Mouse (Mus musculus) kidney, postnatal 25 days (tissue): ENCODE data around the gene Ak6.

ENCODE experiments used
- DNase-seq, 2 experiments: peaks; one replicate each; pipeline ENCODE4 v3.0.0; 2021; ENCODE audit warnings: mixed read lengths in 2 of 2

The Ak6 gene

DNA sequence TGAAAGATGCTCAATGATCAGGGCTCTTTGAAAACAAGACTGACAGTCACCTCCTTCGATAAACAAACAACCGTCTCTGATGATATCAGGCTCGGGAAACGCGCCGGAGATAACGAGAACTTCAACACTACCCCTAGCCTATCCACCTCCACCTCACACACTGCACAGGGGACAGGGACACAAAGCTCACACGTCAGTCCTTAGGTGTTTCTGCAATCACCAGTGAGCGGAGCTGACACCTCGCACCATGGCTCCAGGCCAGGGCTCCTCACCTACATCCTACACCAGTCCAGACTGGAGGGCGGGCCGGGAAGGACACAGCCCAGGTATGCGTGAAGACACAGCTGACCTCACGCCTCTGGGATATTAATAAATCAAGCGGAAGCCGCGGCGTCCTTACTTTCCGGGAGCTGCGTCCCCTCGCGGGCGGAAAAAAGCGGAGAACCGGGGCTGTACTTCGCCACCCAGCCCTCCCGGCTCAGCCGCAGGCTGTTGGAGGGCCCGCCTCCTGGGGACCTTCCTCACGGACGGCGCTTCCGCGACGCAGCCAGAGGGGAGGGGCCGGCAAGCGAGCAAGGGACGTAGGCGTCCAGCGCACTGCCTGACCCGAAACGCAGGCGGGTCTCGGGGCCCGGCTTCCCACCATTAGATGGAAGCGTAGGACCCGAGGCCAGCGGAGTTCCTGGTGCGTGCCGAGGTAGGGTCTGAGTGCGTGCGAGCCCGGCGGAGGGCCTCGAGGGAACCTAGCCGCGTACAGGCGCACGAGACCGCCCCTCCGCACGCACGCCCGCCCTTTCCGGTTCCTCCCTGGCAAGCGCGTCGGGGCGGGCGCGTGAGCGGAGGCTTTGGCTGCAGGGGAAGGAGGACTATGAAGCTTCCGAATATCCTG, at the start of gene Ak6, which contains the start of gene Rad17:
Gene Ak6 (plus strand): TSS at position 430 of the 889 bp plus-strand sequence.
Gene Rad17 (minus strand): TSS at position 502 of the 889 bp plus-strand sequence.
- DNase-seq = peak; percentile 96

GRCm38 (mm10) chr13:100601034-100601433, 49.7 kb upstream of the Ak6 start:
- DNase-seq = no peak

GRCm38 (mm10) chr13:100602239-100602902, 48.4 kb upstream of the Ak6 start:
- peak; percentile 69 to 80 for DNase-seq

GRCm38 (mm10) chr13:100603031-100603737, 47.6 kb upstream of the Ak6 start:
- DNase-seq = no peak

DNA sequence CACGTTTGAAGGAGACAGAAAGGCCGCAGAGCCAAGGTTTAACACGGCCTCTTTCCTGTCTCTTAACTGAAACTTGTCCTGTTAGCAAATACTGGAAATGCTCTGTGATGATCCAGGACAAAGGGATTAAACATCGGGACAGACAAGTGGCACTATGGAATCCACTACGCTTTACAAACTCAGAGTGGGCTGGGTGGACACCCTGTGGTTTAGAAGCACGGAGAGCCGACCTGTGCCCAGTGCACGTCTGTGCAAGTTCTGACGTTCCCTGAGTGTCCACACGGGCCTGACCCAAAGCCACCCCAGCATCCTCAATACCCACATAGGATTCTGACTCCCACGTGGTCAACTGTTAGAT, 47.1 kb upstream of the Ak6 start:
- DNase-seq = no peak

DNA sequence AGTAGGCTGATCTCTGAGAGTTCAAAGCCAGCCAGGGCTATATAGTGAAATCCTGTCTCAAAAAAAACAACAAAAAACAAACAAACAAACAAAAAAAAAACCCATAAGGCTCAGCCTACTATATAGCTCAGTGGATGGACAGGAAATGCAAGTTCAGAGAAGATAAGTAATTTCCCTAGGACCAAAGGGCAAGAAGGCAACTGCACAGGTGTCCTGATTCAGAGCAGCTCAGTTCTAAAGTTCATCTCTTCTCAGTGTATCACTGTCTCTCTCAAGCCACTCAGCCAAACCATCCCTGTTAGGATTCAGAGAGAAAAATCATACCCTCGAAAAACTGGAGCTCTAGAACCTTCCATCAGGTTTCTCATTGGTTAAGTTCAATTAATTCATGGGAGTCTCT, 44.9 kb upstream of the Ak6 start:
- DNase-seq = no peak

GRCm38 (mm10) chr13:100607756-100608155, 43.0 kb upstream of the Ak6 start:
- no peak for DNase-seq

DNA sequence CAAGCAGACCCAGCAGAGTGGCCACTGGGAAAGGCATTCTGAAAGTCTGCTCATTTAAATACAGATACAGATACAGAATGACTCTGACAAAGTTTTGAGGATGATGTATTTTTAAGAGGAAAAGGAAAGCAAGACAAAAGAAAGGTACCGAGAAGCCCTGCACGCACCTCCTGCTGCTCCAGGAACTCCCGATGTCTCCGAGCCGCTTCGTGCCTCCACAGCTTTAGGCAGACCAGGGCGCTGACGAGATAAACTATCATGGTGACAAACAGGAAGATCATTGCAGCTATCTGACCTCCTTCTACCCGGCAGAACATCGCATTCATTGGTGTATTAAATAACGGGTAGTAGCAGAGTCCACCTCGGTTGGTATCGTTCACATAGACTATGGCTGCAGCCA, 39.5 kb upstream of the Ak6 start:
- no peak for DNase-seq

GRCm38 (mm10) chr13:100612251-100612650, 38.5 kb upstream of the Ak6 start:
- DNase-seq = no peak

GRCm38 (mm10) chr13:100612903-100613302, 37.9 kb upstream of the Ak6 start:
- DNase-seq = no peak

- DNase-seq = peak; percentile 75 to 86
Measured at GRCm38 (mm10) chr13:100616181-100617087, 34.3 kb upstream of the Ak6 start, which contains the start of gene Marveld2. Marveld2 (minus strand) TSS chr13:100616971.

GRCm38 (mm10) chr13:100617583-100617982, 33.2 kb upstream of the Ak6 start:
- DNase-seq = no peak

DNA sequence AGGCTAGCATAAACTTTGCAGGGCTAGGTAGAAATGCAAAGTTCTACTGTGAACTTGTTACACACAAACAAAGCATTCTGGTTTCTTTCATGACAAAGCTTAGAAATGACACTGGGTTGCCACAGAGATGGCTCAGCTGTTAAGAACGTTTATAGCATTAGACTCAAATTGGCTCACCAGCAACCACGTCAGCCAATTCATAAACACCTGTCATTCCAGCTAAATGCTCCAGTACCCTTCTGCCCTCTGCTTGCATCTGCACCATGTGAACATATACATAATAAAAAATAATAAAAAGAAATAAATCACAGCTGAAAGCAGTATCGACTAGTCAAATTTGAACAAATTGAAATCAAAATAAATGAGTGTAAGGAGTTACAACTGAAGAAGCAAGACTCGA, 28.5 kb upstream of the Ak6 start:
- no peak for DNase-seq

- DNase-seq = no peak
Measured at GRCm38 (mm10) chr13:100634106-100634691, 16.6 kb upstream of the Ak6 start.

DNA sequence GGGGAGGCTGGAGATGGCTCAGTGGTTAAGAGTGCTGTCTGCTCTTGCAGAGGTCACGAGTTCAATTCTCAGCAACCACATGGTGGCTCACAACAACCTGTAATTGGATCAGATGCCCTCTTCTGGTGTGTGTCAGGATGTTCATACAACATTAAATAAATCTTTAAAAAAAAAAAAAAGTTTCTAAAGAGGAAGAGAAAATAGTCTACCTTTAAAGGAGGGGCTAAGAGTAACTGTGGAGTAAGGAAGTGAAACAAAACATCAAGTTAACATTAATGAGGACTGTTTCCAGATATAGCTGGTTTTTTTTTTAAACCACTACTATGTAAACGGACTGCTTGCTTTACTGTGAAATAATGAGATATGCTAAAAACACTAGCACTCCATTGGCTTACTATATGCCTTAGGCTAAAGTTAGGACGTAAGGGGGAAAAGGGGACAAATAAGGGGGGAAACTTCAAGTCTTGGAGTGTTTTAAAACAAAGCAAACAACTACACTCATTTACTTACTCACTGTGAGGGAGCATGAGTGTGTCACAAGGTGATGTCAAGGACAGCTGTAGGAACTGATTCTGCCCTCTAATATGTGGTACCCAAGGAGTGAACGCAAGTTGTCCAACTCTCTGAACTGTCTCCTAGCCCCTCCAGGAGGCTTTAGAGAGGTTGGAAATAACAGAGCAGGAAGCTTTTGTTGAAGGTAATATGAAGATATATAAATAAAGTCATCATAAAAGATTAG, 8.1 kb upstream of the Ak6 start:
- no peak for DNase-seq

DNA sequence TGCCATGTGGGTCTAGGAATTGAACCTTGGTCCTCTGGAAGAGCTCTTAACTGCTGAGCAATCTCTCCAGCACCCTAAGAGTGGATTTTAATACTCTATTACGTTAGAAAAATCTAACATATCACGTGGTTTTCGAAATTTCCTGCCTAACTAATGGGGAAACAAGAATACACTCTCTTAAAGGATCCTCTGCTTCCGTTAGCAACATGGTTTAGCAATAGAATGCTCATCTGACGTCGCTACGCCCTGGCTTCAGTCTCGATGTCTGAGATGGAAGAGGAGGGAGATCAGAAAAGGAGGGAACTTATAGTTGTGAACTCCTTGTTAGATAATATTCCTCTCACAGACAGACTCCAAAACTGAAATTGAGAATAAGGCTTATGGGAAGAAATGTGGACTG, 2.6 kb upstream of the Ak6 start:
- DNase-seq = no peak

DNA sequence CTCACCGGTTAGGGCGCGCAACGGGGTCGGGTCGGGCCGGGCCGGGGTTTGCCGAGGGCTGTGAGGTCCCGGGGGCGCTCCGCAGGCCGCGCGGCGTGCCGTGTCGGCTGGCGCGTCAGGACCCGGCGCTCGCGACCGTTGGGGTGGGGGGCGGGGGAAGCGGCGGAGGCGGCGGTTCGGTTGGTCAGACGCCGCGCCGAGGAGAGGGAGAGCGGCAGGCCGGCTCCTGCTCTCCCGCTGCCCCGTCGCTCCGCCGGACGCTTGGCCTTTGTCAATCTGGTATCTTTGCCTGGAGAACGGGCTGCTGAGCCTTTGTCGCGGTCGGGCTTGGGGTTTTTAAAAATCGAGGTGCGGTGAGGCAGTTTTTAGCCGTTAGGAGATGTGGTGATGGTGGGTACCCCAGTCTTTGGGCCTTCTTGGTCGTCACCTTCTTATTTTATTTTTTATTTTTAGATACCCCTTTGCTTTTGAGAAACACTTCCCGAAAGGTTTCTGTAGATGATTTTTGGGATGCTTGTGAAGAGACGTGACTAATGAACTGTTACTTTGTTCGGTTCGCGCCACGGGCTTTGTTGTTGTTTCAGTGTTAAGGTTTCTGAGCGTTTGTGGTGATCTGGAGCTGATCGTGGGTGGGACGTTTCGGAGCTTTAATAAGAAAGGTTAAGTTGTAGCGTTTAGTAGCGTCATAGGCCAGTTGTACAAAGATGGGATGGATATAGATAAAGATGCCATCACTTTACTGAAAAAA, 834 bp downstream of the Ak6 start, which contains the start of gene Taf9:
Gene Taf9 (plus strand): TSS at position 141 of the 748 bp plus-strand sequence.
- DNase-seq = no peak

DNA sequence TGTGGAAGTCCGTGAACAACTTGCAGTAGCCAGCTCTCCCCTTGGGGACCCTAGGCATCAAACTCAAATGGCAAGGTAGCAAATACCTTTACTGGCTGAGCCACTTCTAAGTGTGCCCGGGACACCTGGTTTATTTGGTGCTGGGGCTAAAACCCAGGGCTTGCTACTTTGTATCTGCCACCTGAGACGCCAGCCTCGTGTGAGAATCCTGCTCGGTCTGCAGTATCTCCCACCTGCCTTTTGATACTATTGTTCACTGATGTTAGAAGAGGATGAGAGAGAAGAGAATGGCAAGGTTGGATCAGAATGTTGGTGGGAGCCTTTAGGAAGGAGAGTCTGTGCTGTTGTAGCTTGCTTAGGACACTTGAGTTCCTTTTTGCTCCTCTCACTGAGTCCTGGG, 7.3 kb downstream of the Ak6 start:
- no peak for DNase-seq

DNA sequence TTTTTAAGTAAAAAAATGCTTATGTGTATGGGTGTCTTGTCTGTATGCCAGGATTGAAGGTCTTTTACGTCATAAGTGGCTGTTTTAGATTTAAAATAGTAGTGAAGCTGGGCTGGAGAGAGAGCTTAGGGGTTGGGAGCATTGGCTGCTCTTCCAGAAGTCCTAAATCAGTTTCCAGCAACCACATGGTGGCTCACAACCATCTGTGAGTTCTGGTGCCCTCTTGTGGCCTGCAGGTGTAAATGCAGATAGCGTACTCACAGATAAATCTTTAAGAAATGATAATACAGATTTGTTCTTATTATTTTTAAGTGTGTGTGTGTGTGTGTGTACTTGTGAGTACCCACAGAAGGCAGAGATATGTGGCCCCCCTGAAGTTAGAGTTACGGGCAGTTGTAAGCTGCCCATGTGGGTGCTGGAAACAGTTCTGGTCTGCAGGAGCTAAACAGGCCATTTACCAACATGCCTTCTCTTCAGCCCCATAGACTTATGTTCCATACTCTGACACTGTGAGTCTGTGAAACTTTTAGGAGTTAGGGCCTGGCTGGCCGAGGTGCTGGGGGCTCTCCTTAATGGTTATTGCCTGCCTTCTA, 9.2 kb downstream of the Ak6 start:
- peak; percentile 56 to 71 for DNase-seq
